Mouse (Mus musculus) layer of hippocampus, adult 9-11 months (tissue): ENCODE results near the gene Gm21887.
"Not testable (repeated sequence)": the region's sequence is repeated elsewhere in the genome, so short reads cannot be mapped to it uniquely, and the experiment has no call there.

Source experiments
- DNase-seq: peaks from one replicate; pipeline ENCODE4 v3.0.0; 2022

Gene Gm21887

GRCm38 (mm10) chrX:169999226-169999883, 10.1 kb upstream of the Gm21887 start:
- DNase-seq, result peak; percentile 78

- DNase-seq, result not testable (repeated sequence)
Observed at GRCm38 (mm10) chrX:169999912-170000641, 9.4 kb upstream of the Gm21887 start.

GRCm38 (mm10) chrX:170000642-170001387, 8.6 kb upstream of the Gm21887 start:
- peak; percentile 31 for DNase-seq

- not testable (repeated sequence) for DNase-seq
Observed at GRCm38 (mm10) chrX:170001388-170001695, 8.1 kb upstream of the Gm21887 start.

- peak; percentile 81 for DNase-seq
Observed at GRCm38 (mm10) chrX:170002510-170003197, 6.8 kb upstream of the Gm21887 start.

GRCm38 (mm10) chrX:170003536-170003935, 5.9 kb upstream of the Gm21887 start:
- DNase-seq, result not testable (repeated sequence)

- not testable (repeated sequence) for DNase-seq
Observed at GRCm38 (mm10) chrX:170004236-170004635, 5.2 kb upstream of the Gm21887 start.

GRCm38 (mm10) chrX:170004793-170005192, 4.7 kb upstream of the Gm21887 start:
- DNase-seq, result not testable (repeated sequence)

- peak; percentile 81 for DNase-seq
Observed at GRCm38 (mm10) chrX:170005194-170005593, 4.3 kb upstream of the Gm21887 start.

GRCm38 (mm10) chrX:170005695-170006297, 3.7 kb upstream of the Gm21887 start:
- DNase-seq, result not testable (repeated sequence)

- not testable (repeated sequence) for DNase-seq
Observed at GRCm38 (mm10) chrX:170006694-170007247, 2.7 kb upstream of the Gm21887 start.

GRCm38 (mm10) chrX:170007375-170008178, 1.9 kb upstream of the Gm21887 start:
- not testable (repeated sequence) for DNase-seq

- DNase-seq, result not testable (repeated sequence)
Observed at GRCm38 (mm10) chrX:170008179-170008467, 1.3 kb upstream of the Gm21887 start.

- DNase-seq, result peak; percentile 79
Observed at GRCm38 (mm10) chrX:170008584-170008983, 875 bp upstream of the Gm21887 start.

- DNase-seq, result peak; percentile 100
Observed at GRCm38 (mm10) chrX:170009801-170010221, 352 bp downstream of the Gm21887 start.

- DNase-seq, result peak; percentile 88
Observed at GRCm38 (mm10) chrX:170010581-170011528, 1.4 kb downstream of the Gm21887 start.

- not testable (repeated sequence) for DNase-seq
Observed at GRCm38 (mm10) chrX:170011529-170011879, 2.0 kb downstream of the Gm21887 start.

- not testable (repeated sequence) for DNase-seq
Observed at GRCm38 (mm10) chrX:170013421-170013820, 4.0 kb downstream of the Gm21887 start.

- not testable (repeated sequence) for DNase-seq
Observed at GRCm38 (mm10) chrX:170014038-170014437, 4.6 kb downstream of the Gm21887 start.

GRCm38 (mm10) chrX:170015883-170016282, 6.4 kb downstream of the Gm21887 start:
- not testable (repeated sequence) for DNase-seq
